Mouse (Mus musculus): ENCODE measurements at regions not wholly inside any gene's neighbourhood (a gene's known extent, or its start where the extent isn't known, plus 50 kb on each side); places are given as distances from the start of the nearest gene placed in this dataset.

- DNase-seq: no peak
- 75% methylated on average over 11 of the region's 11 CpGs for WGBS
- Histone ChIP-seq H3K4me1 (ENCODE audit: control insufficient read depth, insufficient read depth, low read length) (no peaks in the 10 kb centered on the region), H3K4me3 (no peak overlapping the region), H3K27me3 (ENCODE audit: control insufficient read depth, insufficient read depth, low read length) (no peaks in the 10 kb centered on the region), H3K36me3 (ENCODE audit: control insufficient read depth, insufficient read depth, low read length) (no peaks in the 10 kb centered on the region), H3K9ac (ENCODE audit: low read depth, low read length) (no peak overlapping the region), H3K27ac (no peak overlapping the region), H3K79me2 (replicated peaks; ENCODE audit: control insufficient read depth, insufficient read depth, low read length) (no peaks in the 10 kb centered on the region)
- intact Hi-C loops (cut with DNase I): no loop called here
- no peak for TF ChIP-seq CTCF (IDR thresholded peaks at IDR 0.05)
- no peak for TF ChIP-seq POLR2A (IDR thresholded peaks at IDR 0.05; ENCODE audit: insufficient read depth, low read depth, low read length)
- no peak for TF ChIP-seq EP300 (IDR thresholded peaks at IDR 0.05; ENCODE audit: insufficient read depth, low read depth, low read length)
These were observed 137.8 kb downstream of the Pfkfb3 start for GRCm38 (mm10) chr2:11416122-11416521.

DNA sequence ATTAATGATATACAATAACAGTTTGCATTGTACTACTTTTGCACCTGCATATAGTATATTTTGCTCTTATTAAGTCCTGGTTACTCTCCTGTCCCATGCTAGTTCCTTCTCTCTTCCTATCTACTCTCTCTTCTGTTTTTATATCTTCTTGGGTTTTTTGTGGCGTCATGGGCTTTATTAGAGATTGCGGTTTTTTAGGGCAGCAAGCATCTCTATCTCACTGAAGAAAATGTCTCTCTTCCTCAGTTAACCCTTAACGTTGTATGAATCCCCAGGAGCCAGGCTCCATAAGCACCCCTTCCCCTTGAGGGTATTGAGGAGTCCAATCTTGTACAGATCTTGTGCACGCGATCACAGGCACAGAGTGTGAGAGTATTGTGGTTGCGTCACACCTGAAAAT is 141.4 kb downstream of the Pfkfb3 start:
- Histone ChIP-seq H3K27ac (no peak overlapping the region), H3K27me3 (ENCODE audit: control insufficient read depth, insufficient read depth, low read length) (no peaks in the 10 kb centered on the region), H3K4me3 (no peak overlapping the region), H3K79me2 (replicated peaks; ENCODE audit: control insufficient read depth, insufficient read depth, low read length) (no peaks in the 10 kb centered on the region), H3K9ac (ENCODE audit: low read depth, low read length) (no peak overlapping the region), H3K4me1 (ENCODE audit: control insufficient read depth, insufficient read depth, low read length) (no peaks in the 10 kb centered on the region), H3K36me3 (ENCODE audit: control insufficient read depth, insufficient read depth, low read length) (no peaks in the 10 kb centered on the region)
- TF ChIP-seq EP300 (IDR thresholded peaks at IDR 0.05; ENCODE audit: insufficient read depth, low read depth, low read length) (no peak), POLR2A (IDR thresholded peaks at IDR 0.05; ENCODE audit: insufficient read depth, low read depth, low read length) (no peak), CTCF (IDR thresholded peaks at IDR 0.05) (no peak)
- no peak for DNase-seq
- intact Hi-C loops (cut with DNase I): no loop called here
- 90% methylated on average over 6 of the region's 6 CpGs for WGBS

GRCm38 (mm10) chr2:11408497-11408896 is 145.4 kb downstream of the Pfkfb3 start:
- intact Hi-C loops (cut with DNase I): no loop called here
- no peaks in the 10 kb centered on the region for H3K27me3 ChIP-seq (ENCODE audit: control insufficient read depth, insufficient read depth, low read length)
- no peaks in the 10 kb centered on the region for H3K36me3 ChIP-seq (ENCODE audit: control insufficient read depth, insufficient read depth, low read length)
- no peak for TF ChIP-seq POLR2A (IDR thresholded peaks at IDR 0.05; ENCODE audit: insufficient read depth, low read depth, low read length)
- no peak for TF ChIP-seq EP300 (IDR thresholded peaks at IDR 0.05; ENCODE audit: insufficient read depth, low read depth, low read length)
- no peak for TF ChIP-seq CTCF (IDR thresholded peaks at IDR 0.05)
- no peak overlapping the region for H3K9ac ChIP-seq (ENCODE audit: low read depth, low read length)
- H3K27ac ChIP-seq: no peak overlapping the region
- DNase-seq: no peak
- no peak overlapping the region for H3K4me3 ChIP-seq
- WGBS: 50% methylated on average over 5 of the region's 6 CpGs
- H3K79me2 ChIP-seq (replicated peaks; ENCODE audit: control insufficient read depth, insufficient read depth, low read length): no peaks in the 10 kb centered on the region
- no peaks in the 10 kb centered on the region for H3K4me1 ChIP-seq (ENCODE audit: control insufficient read depth, insufficient read depth, low read length)

DNA sequence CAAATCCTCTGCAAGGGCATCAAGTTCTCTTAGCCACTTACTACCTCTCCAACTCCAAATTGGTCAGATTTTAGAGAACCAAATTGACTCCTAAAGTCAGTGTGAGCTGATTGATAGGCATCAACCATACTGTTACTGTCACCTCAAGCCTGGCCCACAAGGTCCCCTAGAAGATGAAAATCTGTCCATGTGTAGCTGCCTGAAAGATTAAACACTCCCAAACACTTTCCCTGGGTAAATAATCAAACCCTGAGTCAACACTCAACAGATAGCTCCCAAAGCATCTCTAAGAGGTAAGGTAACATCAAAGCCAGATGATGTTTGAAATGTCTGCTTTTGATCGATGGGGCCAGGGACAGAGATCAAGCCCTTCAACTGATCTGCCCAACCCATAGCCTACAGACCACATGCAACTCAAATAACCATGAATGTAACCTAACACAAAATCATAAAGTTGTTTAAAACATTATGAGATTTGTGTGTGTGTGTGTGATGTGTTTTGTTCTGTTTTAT is 147.7 kb downstream of the Pfkfb3 start:
- WGBS: 74% methylated on average over 1 of the region's 1 CpGs
- H3K9ac ChIP-seq (ENCODE audit: low read depth, low read length): no peak overlapping the region

GRCm38 (mm10) chr2:11402218-11402848 is 151.5 kb downstream of the Pfkfb3 start:
- intact Hi-C loops (cut with DNase I): no loop called here
- no peak for TF ChIP-seq POLR2A (IDR thresholded peaks at IDR 0.05; ENCODE audit: insufficient read depth, low read depth, low read length)
- TF ChIP-seq CTCF (IDR thresholded peaks at IDR 0.05): no peak
- TF ChIP-seq EP300 (IDR thresholded peaks at IDR 0.05; ENCODE audit: insufficient read depth, low read depth, low read length): no peak

More for the DNA sequence above, 147.7 kb downstream of the Pfkfb3 start:
- intact Hi-C loops (cut with DNase I): no loop called here
- Histone ChIP-seq H3K4me1 (ENCODE audit: control insufficient read depth, insufficient read depth, low read length) (no peaks in the 10 kb centered on the region), H3K27me3 (ENCODE audit: control insufficient read depth, insufficient read depth, low read length) (no peaks in the 10 kb centered on the region), H3K27ac (no peak overlapping the region), H3K79me2 (replicated peaks; ENCODE audit: control insufficient read depth, insufficient read depth, low read length) (no peaks in the 10 kb centered on the region), H3K36me3 (ENCODE audit: control insufficient read depth, insufficient read depth, low read length) (no peaks in the 10 kb centered on the region), H3K4me3 (no peak overlapping the region)
- TF ChIP-seq EP300 (IDR thresholded peaks at IDR 0.05; ENCODE audit: insufficient read depth, low read depth, low read length): no peak
- DNase-seq: no peak

GRCm38 (mm10) chr2:11399411-11399810 is 154.5 kb downstream of the Pfkfb3 start:
- Histone ChIP-seq H3K79me2 (replicated peaks; ENCODE audit: control insufficient read depth, insufficient read depth, low read length) (no peaks in the 10 kb centered on the region), H3K27me3 (ENCODE audit: control insufficient read depth, insufficient read depth, low read length) (no peaks in the 10 kb centered on the region), H3K36me3 (ENCODE audit: control insufficient read depth, insufficient read depth, low read length) (no peaks in the 10 kb centered on the region), H3K9ac (ENCODE audit: low read depth, low read length) (no peak overlapping the region), H3K4me1 (ENCODE audit: control insufficient read depth, insufficient read depth, low read length) (0 out of 2 replicates have a peak, but pooled peaks cover 1% of the 10 kb centered on the region), H3K4me3 (no peak overlapping the region), H3K27ac (no peak overlapping the region)
- WGBS: 93% methylated on average over 3 of the region's 3 CpGs
- intact Hi-C loops (cut with DNase I): no loop called here
- no peak for DNase-seq
- TF ChIP-seq EP300 (IDR thresholded peaks at IDR 0.05; ENCODE audit: insufficient read depth, low read depth, low read length) (no peak), CTCF (IDR thresholded peaks at IDR 0.05) (no peak), POLR2A (IDR thresholded peaks at IDR 0.05; ENCODE audit: insufficient read depth, low read depth, low read length) (no peak)

More at GRCm38 (mm10) chr2:11402218-11402848, 151.5 kb downstream of the Pfkfb3 start:
- Histone ChIP-seq H3K27ac (no peak overlapping the region), H3K36me3 (ENCODE audit: control insufficient read depth, insufficient read depth, low read length) (no peaks in the 10 kb centered on the region), H3K4me3 (no peak overlapping the region), H3K79me2 (replicated peaks; ENCODE audit: control insufficient read depth, insufficient read depth, low read length) (no peaks in the 10 kb centered on the region), H3K4me1 (ENCODE audit: control insufficient read depth, insufficient read depth, low read length) (0 out of 2 replicates have a peak, but pooled peaks cover 1% of the 10 kb centered on the region), H3K27me3 (ENCODE audit: control insufficient read depth, insufficient read depth, low read length) (no peaks in the 10 kb centered on the region), H3K9ac (ENCODE audit: low read depth, low read length) (no peak overlapping the region)
- DNase-seq: no peak
- WGBS: 67% methylated on average over 10 of the region's 10 CpGs
